Mouse (Mus musculus) hindbrain, embryonic 13.5 days (tissue): ENCODE results near the gene Mapk13. TPM values are rescaled to one million over a fixed set of nuclear protein-coding genes. Genes with fewer than 3 reads are reported as not detected.

ENCODE experiments used
- ATAC-seq: fragments of 200-750 bp; cut with Nextera tagmentation; 2 replicates; pipeline ENCODE4 v1.8.0; 2017; ENCODE audit warnings: moderate TSS enrichment; ENCODE audit not compliant: low FRiP score
- H3K27ac ChIP-seq: fragments of 300-500 bp; sonication (generic); 2 replicates; pipeline ENCODE4 v1.5.1; 2015; ENCODE audit warnings: inconsistent platforms, mild to moderate bottlenecking, moderate library complexity
- H3K27me3 ChIP-seq: fragments of 300-500 bp; sonication (generic); 2 replicates; pipeline ENCODE4 v1.6.1; 2015; ENCODE audit warnings: mild to moderate bottlenecking, inconsistent platforms
- H3K36me3 ChIP-seq: fragments of 300-500 bp; sonication (generic); 2 replicates; pipeline ENCODE4 v1.6.1; 2015; ENCODE audit warnings: mild to moderate bottlenecking, inconsistent platforms
- H3K4me1 ChIP-seq: fragments of 300-500 bp; sonication (generic); replicated peaks from 2 replicates; pipeline ENCODE4 v1.6.1; 2015; ENCODE audit warnings: inconsistent platforms
- H3K4me2 ChIP-seq: fragments of 300-500 bp; sonication (generic); 2 replicates; pipeline ENCODE4 v1.6.1; 2015; ENCODE audit warnings: inconsistent platforms, mild to moderate bottlenecking, moderate library complexity
- H3K4me3 ChIP-seq: fragments of 300-500 bp; sonication (generic); 2 replicates; pipeline ENCODE4 v1.5.1; 2015; ENCODE audit warnings: mild to moderate bottlenecking, inconsistent platforms
- H3K9ac ChIP-seq: fragments of 300-500 bp; sonication (generic); 2 replicates; pipeline ENCODE4 v1.6.1; 2015; ENCODE audit warnings: mild to moderate bottlenecking, inconsistent platforms
- H3K9me3 ChIP-seq: fragments of 300-500 bp; sonication (generic); 2 replicates; pipeline ENCODE4 v1.6.1; 2016; ENCODE audit warnings: inconsistent platforms
- WGBS: fragments of 180-500 bp; shearing (Covaris S2); methylation state at CpG from one replicate; pipeline ENCODE4 v1.1.7; 2015; 5-methylcytosine and 5-hydroxymethylcytosine counted together
- polyA plus RNA-seq: library from polyadenylated mRNA; unstranded; fragments of >200 nt; fragmentation: Nextera tagmentation; extraction: Ambion mirVana; gene quantifications from 2 replicates; pipeline ENCODE4 v1.2.1, GENCODE M21; 2015

The Mapk13 gene
- polyA plus RNA-seq, 1 experiment from 2014 or later, result 1.2 TPM

GRCm38 (mm10) chr17:28779735-28780134 lies 10.6 kb downstream of the Mapk13 start:
- H3K27me3 ChIP-seq, result no peaks in the 10 kb centered on the region
- no peaks in the 10 kb centered on the region for H3K36me3 ChIP-seq
- no peak for ATAC-seq
- WGBS, result 85% methylated on average over 3 of the region's 3 CpGs
- H3K9ac ChIP-seq, result no peak overlapping the region
- H3K9me3 ChIP-seq, result no peaks in the 10 kb centered on the region
- H3K27ac ChIP-seq, result no peak overlapping the region
- no peaks in the 10 kb centered on the region for H3K4me1 ChIP-seq
- H3K4me2 ChIP-seq, result no peak overlapping the region
- no peak overlapping the region for H3K4me3 ChIP-seq

- 78% methylated on average over 3 of the region's 3 CpGs for WGBS
Measured at GRCm38 (mm10) chr17:28780836-28781235, 11.7 kb downstream of the Mapk13 start.

GRCm38 (mm10) chr17:28781290-28782045 lies 12.4 kb downstream of the Mapk13 start:
- Histone ChIP-seq H3K4me1 (no peaks in the 10 kb centered on the region), H3K36me3 (no peaks in the 10 kb centered on the region), H3K9me3 (no peaks in the 10 kb centered on the region), H3K4me3 (no peak overlapping the region), H3K9ac (no peak overlapping the region), H3K27me3 (no peaks in the 10 kb centered on the region), H3K4me2 (no peak overlapping the region), H3K27ac (no peak overlapping the region)
- no peak for ATAC-seq
- 52% methylated on average over 9 of the region's 9 CpGs for WGBS

More at GRCm38 (mm10) chr17:28780836-28781235, 11.7 kb downstream of the Mapk13 start:
- no peak for ATAC-seq
- H3K4me3 ChIP-seq, result no peak overlapping the region
- H3K9ac ChIP-seq, result no peak overlapping the region
- no peaks in the 10 kb centered on the region for H3K9me3 ChIP-seq
- no peak overlapping the region for H3K4me2 ChIP-seq
- H3K4me1 ChIP-seq, result no peaks in the 10 kb centered on the region
- H3K36me3 ChIP-seq, result no peaks in the 10 kb centered on the region
- no peak overlapping the region for H3K27ac ChIP-seq
- no peaks in the 10 kb centered on the region for H3K27me3 ChIP-seq

- H3K4me3 ChIP-seq, result no peak overlapping the region
- no peaks in the 10 kb centered on the region for H3K27me3 ChIP-seq
- no peak overlapping the region for H3K4me2 ChIP-seq
- H3K27ac ChIP-seq, result no peak overlapping the region
- H3K9ac ChIP-seq, result no peak overlapping the region
- no peak for ATAC-seq
- H3K36me3 ChIP-seq, result no peaks in the 10 kb centered on the region
- 89% methylated on average over 3 of the region's 3 CpGs for WGBS
- H3K9me3 ChIP-seq, result no peaks in the 10 kb centered on the region
- H3K4me1 ChIP-seq, result no peaks in the 10 kb centered on the region
Measured at GRCm38 (mm10) chr17:28785036-28785435, 15.9 kb downstream of the Mapk13 start.

- WGBS, result 94% methylated on average over 12 of the region's 12 CpGs
- ATAC-seq, result no peak
- Histone ChIP-seq H3K36me3 (no peaks in the 10 kb centered on the region), H3K27me3 (no peaks in the 10 kb centered on the region), H3K4me1 (no peaks in the 10 kb centered on the region), H3K4me2 (no peak overlapping the region), H3K4me3 (no peak overlapping the region), H3K9me3 (no peaks in the 10 kb centered on the region), H3K9ac (no peak overlapping the region), H3K27ac (no peak overlapping the region)
Measured at GRCm38 (mm10) chr17:28787507-28787906, 18.4 kb downstream of the Mapk13 start.

GRCm38 (mm10) chr17:28797031-28797430 lies 27.9 kb downstream of the Mapk13 start:
- no peaks in the 10 kb centered on the region for H3K9me3 ChIP-seq
- no peaks in the 10 kb centered on the region for H3K27me3 ChIP-seq
- peaks cover 17% of the 10 kb centered on the region for H3K4me1 ChIP-seq
- H3K4me3 ChIP-seq, result no peak overlapping the region
- no peak for ATAC-seq
- no peaks in the 10 kb centered on the region for H3K36me3 ChIP-seq
- H3K27ac ChIP-seq, result no peak overlapping the region
- no peak overlapping the region for H3K9ac ChIP-seq
- 88% methylated on average over 4 of the region's 4 CpGs for WGBS
- no peak overlapping the region for H3K4me2 ChIP-seq

- Histone ChIP-seq H3K4me2 (peak overlapping the region; percentile 97), H3K4me3 (peak overlapping the region; percentile 76), H3K9ac (peak overlapping the region; percentile 99; the same call in 1 of the 2 replicates), H3K27ac (peak overlapping the region; percentile 100), H3K36me3 (no peaks in the 10 kb centered on the region), H3K9me3 (no peaks in the 10 kb centered on the region), H3K4me1 (peaks cover 30% of the 10 kb centered on the region), H3K27me3 (no peaks in the 10 kb centered on the region)
- ATAC-seq, result no peak
- 13% methylated on average over 14 of the region's 14 CpGs for WGBS
Measured at GRCm38 (mm10) chr17:28799291-28800160, 30.4 kb downstream of the Mapk13 start.

GRCm38 (mm10) chr17:28800281-28800670 lies 31.2 kb downstream of the Mapk13 start:
- 0% methylated on average over 15 of the region's 15 CpGs for WGBS
- H3K36me3 ChIP-seq, result peaks cover 3% of the 10 kb centered on the region; the same call in 1 of the 2 replicates
- H3K9ac ChIP-seq, result peak overlapping the region; percentile 99
- no peaks in the 10 kb centered on the region for H3K9me3 ChIP-seq
- H3K4me3 ChIP-seq, result peak overlapping the region; percentile 76
- no peaks in the 10 kb centered on the region for H3K27me3 ChIP-seq
- H3K4me2 ChIP-seq, result peak overlapping the region; percentile 97
- H3K27ac ChIP-seq, result peak overlapping the region; percentile 100
- H3K4me1 ChIP-seq, result peaks cover 30% of the 10 kb centered on the region
- ATAC-seq, result no peak

GRCm38 (mm10) chr17:28800671-28801412 lies 31.7 kb downstream of the Mapk13 start, which contains the start of gene Brpf3:
Gene Brpf3, plus strand, starts transcription at chr17:28801090.
- Histone ChIP-seq H3K27me3 (no peaks in the 10 kb centered on the region), H3K9ac (peak within 1 kb of the TSS; percentile 99), H3K4me1 (peaks cover 30% of the 10 kb centered on the region), H3K27ac (peak within 1 kb of the TSS; percentile 100), H3K36me3 (peaks cover 7% of the 10 kb centered on the region), H3K9me3 (no peaks in the 10 kb centered on the region), H3K4me3 (peak within 1 kb of the TSS; percentile 76), H3K4me2 (peak within 1 kb of the TSS; percentile 97)
- ATAC-seq, result peak; percentile 76
- under 1% methylated on average over 51 of the region's 99 CpGs for WGBS

- peaks cover 14% of the 10 kb centered on the region for H3K36me3 ChIP-seq
- WGBS, result under 1% methylated on average over 42 of the region's 42 CpGs
- no peaks in the 10 kb centered on the region for H3K9me3 ChIP-seq
- H3K4me1 ChIP-seq, result peaks cover 30% of the 10 kb centered on the region
- H3K27ac ChIP-seq, result peak overlapping the region; percentile 100
- peak overlapping the region; percentile 97 for H3K4me2 ChIP-seq
- H3K27me3 ChIP-seq, result no peaks in the 10 kb centered on the region
- ATAC-seq, result peak; percentile 98
- peak overlapping the region; percentile 76 for H3K4me3 ChIP-seq
- H3K9ac ChIP-seq, result peak overlapping the region; percentile 99
Measured at GRCm38 (mm10) chr17:28801474-28802005, 32.4 kb downstream of the Mapk13 start.

- H3K4me2 ChIP-seq, result peak overlapping the region; percentile 91
- peak overlapping the region; percentile 99 for H3K9ac ChIP-seq
- H3K27me3 ChIP-seq, result no peaks in the 10 kb centered on the region
- no peak; the same call in 1 of the 2 replicates for ATAC-seq
- H3K27ac ChIP-seq, result peak overlapping the region; percentile 100
- peak overlapping the region; percentile 76 for H3K4me3 ChIP-seq
- peaks cover 19% of the 10 kb centered on the region for H3K36me3 ChIP-seq
- WGBS, result 2% methylated on average over 18 of the region's 18 CpGs
- H3K4me1 ChIP-seq, result peaks cover 30% of the 10 kb centered on the region
- H3K9me3 ChIP-seq, result no peaks in the 10 kb centered on the region
Measured at GRCm38 (mm10) chr17:28802006-28802481, 32.9 kb downstream of the Mapk13 start.
